In genomic region chr2:162866613-162867314, GRCm38 (mm10) we compare ENCODE assay signal across 10 mouse cellular contexts.
DNase-seq lines count a peak whose midpoint lies in the region; ATAC-seq lines count a peak whose summit lies in the region.
"Had no signal": no experiment of that assay in that cellular context is flagged by ENCODE, and none has a peak within 500 bp of the region (broad histone marks: within the 10 kb centered on the region; RNA-seq: fewer than 3 reads in every experiment).

No protein-coding gene starts in this region.

- H3K9ac ChIP-seq in heart, embryonic 15.5 days: no peak overlapping the region
- no peak overlapping the region for H3K9ac ChIP-seq in forebrain, embryonic 16.5 days (replicated peaks; ENCODE audit: low read depth, low read length)
- H3K9ac ChIP-seq in midbrain, embryonic 12.5 days (replicated peaks): no peak overlapping the region

- no peak overlapping the region for H3K27ac ChIP-seq in heart, embryonic 15.5 days
- H3K27ac ChIP-seq in embryonic facial prominence, embryonic 10.5 days (replicated peaks): no peak overlapping the region
- H3K27ac ChIP-seq in forebrain, embryonic 16.5 days (ENCODE audit: low read length): no peak overlapping the region
- H3K27ac ChIP-seq in midbrain, embryonic 12.5 days (replicated peaks): no peak overlapping the region

- 0 out of 2 replicates have a peak overlapping the region, but pooled peaks have one; percentile 7 for H3K4me3 ChIP-seq in heart, embryonic 15.5 days
- H3K4me3 ChIP-seq in embryonic facial prominence, embryonic 10.5 days: peak overlapping the region; percentile 54
- H3K4me3 ChIP-seq in forebrain, embryonic 16.5 days (replicated peaks; ENCODE audit: low read length): peak overlapping the region; percentile 34
- peak overlapping the region; percentile 40 for H3K4me3 ChIP-seq in midbrain, embryonic 12.5 days

- 0 out of 2 replicates have a peak, but pooled peaks cover 5% of the 10 kb centered on the region for H3K4me1 ChIP-seq in heart, embryonic 15.5 days (replicated peaks)
- H3K4me1 ChIP-seq in embryonic facial prominence, embryonic 10.5 days: peaks cover 8% of the 10 kb centered on the region
- peaks cover 11% of the 10 kb centered on the region for H3K4me1 ChIP-seq in forebrain, embryonic 16.5 days (replicated peaks; ENCODE audit: control insufficient read depth, insufficient read depth, low read length)
- peaks cover 11% of the 10 kb centered on the region for H3K4me1 ChIP-seq in midbrain, embryonic 12.5 days

- ATAC-seq in heart, embryonic 15.5 days (replicated peaks; ENCODE audit: insufficient number of reproducible peaks, insufficient read depth, low FRiP score, low read depth): no peak
- ATAC-seq in forebrain, embryonic 16.5 days: 0 out of 2 replicates have a peak, but pooled peaks have one; percentile 38
- peak; percentile 44; the same call in 1 of the 2 replicates for ATAC-seq in midbrain, embryonic 12.5 days (ENCODE audit: low FRiP score, low read depth)
- ATAC-seq in activated CD4-positive, CD25-positive, alpha-beta regulatory T cell, adult 4 months: no peak

- no peaks in the 10 kb centered on the region for H3K9me3 ChIP-seq in heart, embryonic 15.5 days (replicated peaks)
- no peaks in the 10 kb centered on the region for H3K9me3 ChIP-seq in embryonic facial prominence, embryonic 10.5 days
- H3K9me3 ChIP-seq in forebrain, embryonic 16.5 days (ENCODE audit: control insufficient read depth, low read length): no peaks in the 10 kb centered on the region
- no peaks in the 10 kb centered on the region for H3K9me3 ChIP-seq in midbrain, embryonic 12.5 days

- peak overlapping the region; percentile 46 for H3K4me2 ChIP-seq in heart, embryonic 15.5 days
- peak overlapping the region; percentile 61 for H3K4me2 ChIP-seq in forebrain, embryonic 16.5 days (ENCODE audit: low read length)
- H3K4me2 ChIP-seq in midbrain, embryonic 12.5 days (replicated peaks): peak overlapping the region; percentile 64

- WGBS in heart, embryonic 15.5 days: 26% methylated on average over 11 of the region's 11 CpGs
- WGBS in embryonic facial prominence, embryonic 10.5 days: 15% methylated on average over 11 of the region's 11 CpGs
- WGBS in forebrain, embryonic 16.5 days: 2% methylated on average over 11 of the region's 11 CpGs
- WGBS in midbrain, embryonic 12.5 days: 9% methylated on average over 11 of the region's 11 CpGs

- no peaks in the 10 kb centered on the region for H3K36me3 ChIP-seq in heart, embryonic 15.5 days
- H3K36me3 ChIP-seq in embryonic facial prominence, embryonic 10.5 days (replicated peaks): no peaks in the 10 kb centered on the region
- H3K36me3 ChIP-seq in forebrain, embryonic 16.5 days (ENCODE audit: control insufficient read depth, insufficient read depth): no peaks in the 10 kb centered on the region
- no peaks in the 10 kb centered on the region for H3K36me3 ChIP-seq in midbrain, embryonic 12.5 days

- peaks cover 4% of the 10 kb centered on the region; the same call in 1 of the 2 replicates for H3K27me3 ChIP-seq in heart, embryonic 15.5 days
- peaks cover 16% of the 10 kb centered on the region for H3K27me3 ChIP-seq in embryonic facial prominence, embryonic 10.5 days (replicated peaks; ENCODE audit: low read depth, poor library complexity, severe bottlenecking)
- peaks cover 8% of the 10 kb centered on the region for H3K27me3 ChIP-seq in forebrain, embryonic 16.5 days (replicated peaks; ENCODE audit: control insufficient read depth, insufficient read depth, low read length)
- peaks cover 4% of the 10 kb centered on the region; the same call in 1 of the 2 replicates for H3K27me3 ChIP-seq in midbrain, embryonic 12.5 days

- no peak for DNase-seq in heart, adult 18-20 months
- no peak for DNase-seq in embryonic facial prominence, embryonic 10.5 days (ENCODE audit: low spot score)
- no peak for DNase-seq in thymus, postnatal 0 days (ENCODE audit: low spot score)
- no peak for DNase-seq in gastrocnemius, postnatal 25 days
- DNase-seq: adrenal gland, adult 8-10 months; gastrocnemius, postnatal 10 days had no signal

Comparison
In these comparisons a context has a peak if more than half of its experiments do, and no peak if none do; other contexts are left out.
1. ATAC-seq: peak in forebrain, embryonic 16.5 days (single experiment) and midbrain, embryonic 12.5 days (single experiment); none in heart, embryonic 15.5 days (single experiment) and activated CD4-positive, CD25-positive, alpha-beta regulatory T cell, adult 4 months (single experiment).
2. Peak in every context shown above with its lines, with median percentiles within 50 percentile points of each other: H3K4me2 ChIP-seq and H3K4me3 ChIP-seq.